Mouse (Mus musculus) liver, embryonic 14.5 days (tissue): ENCODE measurements around the gene Hoxa2. TPM values are rescaled to one million over a fixed set of nuclear protein-coding genes. Genes with fewer than 3 reads are reported as not detected.

ENCODE experiments used
- ATAC-seq: fragments of 200-750 bp; cut with Nextera tagmentation; 2 replicates; pipeline ENCODE4 v1.8.0; 2017; ENCODE audit warnings: moderate number of reproducible peaks, mild to moderate bottlenecking, moderate library complexity; ENCODE audit not compliant: insufficient read depth
- DNase-seq, 3 experiments: peaks; one replicate each; pipeline ENCODE4 v3.0.0-alpha.2; 2012 to 2013; ENCODE audit warnings: low read depth in 3 of 3, low spot score in 3 of 3
- H3K27ac ChIP-seq: fragments of 300-500 bp; sonication (generic); 2 replicates; pipeline ENCODE4 v1.5.1; 2014; ENCODE audit warnings: moderate library complexity, mild to moderate bottlenecking, control low read depth, inconsistent platforms
- H3K27me3 ChIP-seq: fragments of 300-500 bp; sonication (generic); 2 replicates; pipeline ENCODE4 v1.6.1; 2014; ENCODE audit warnings: mild to moderate bottlenecking, low read length, moderate library complexity; ENCODE audit not compliant: control insufficient read depth, insufficient read depth
- H3K36me3 ChIP-seq: fragments of 300-500 bp; sonication (generic); replicated peaks from 2 replicates; pipeline ENCODE4 v1.6.1; 2014; ENCODE audit warnings: low read depth; ENCODE audit not compliant: control insufficient read depth, insufficient read depth
- H3K4me1 ChIP-seq, 2 experiments: fragments of 200-500 bp in 1 of 2; fragments of 300-500 bp in 1 of 2; sonication (generic) in 1 of 2; replicated peaks; 2 replicates each; pipeline ENCODE4 v1.6.1; 2012 to 2014; ENCODE audit warnings: antibody characterized with exemption in 1 of 2, inconsistent platforms in 1 of 2, low read length in 1 of 2; ENCODE audit not compliant: control insufficient read depth in 2 of 2, insufficient read depth in 2 of 2
- H3K4me2 ChIP-seq: fragments of 300-500 bp; sonication (generic); 2 replicates; pipeline ENCODE4 v1.6.1; 2014; ENCODE audit warnings: low read depth, mild to moderate bottlenecking, control low read depth, moderate library complexity
- H3K4me3 ChIP-seq, 2 experiments: fragments of 200-500 bp in 1 of 2; fragments of 300-500 bp in 1 of 2; sonication (generic) in 1 of 2; 2 replicates each; pipeline ENCODE4 v1.5.1; 2012 to 2014; ENCODE audit warnings: low read depth in 2 of 2, low read length in 2 of 2, mild to moderate bottlenecking in 2 of 2, control low read depth in 1 of 2, inconsistent platforms in 1 of 2, moderate library complexity in 1 of 2; ENCODE audit not compliant: insufficient read depth in 1 of 2
- H3K9ac ChIP-seq: fragments of 300-500 bp; sonication (generic); replicated peaks from 2 replicates; pipeline ENCODE4 v1.6.1; 2014; ENCODE audit warnings: mild to moderate bottlenecking, control low read depth, moderate library complexity
- H3K9me3 ChIP-seq: fragments of 300-500 bp; sonication (generic); 2 replicates; pipeline ENCODE4 v1.6.1; 2016; ENCODE audit warnings: low read length, mixed read lengths; ENCODE audit not compliant: control insufficient read depth
- CTCF ChIP-seq: IDR thresholded peaks from 2 replicates; pipeline ENCODE4 v1.5.1; 2016; ENCODE audit warnings: antibody characterized with exemption, low read depth, control low read depth
- EP300 ChIP-seq: IDR thresholded peaks from 2 replicates; pipeline ENCODE4 v1.6.1; 2016; ENCODE audit warnings: antibody characterized with exemption, low read depth
- WGBS: fragments of 180-500 bp; shearing (Covaris S2); extraction: QIAGEN DNeasy Blood & Tissue Kit; methylation state at CpG from one replicate; pipeline ENCODE4 v1.1.7; 2014; ENCODE audit not compliant: insufficient replicate concordance; 5-methylcytosine and 5-hydroxymethylcytosine counted together
- polyA plus RNA-seq, 2 experiments: library from polyadenylated mRNA; depleted of rRNA in 1 of 2; stranded (reverse) in 1 of 2; unstranded in 1 of 2; fragments of >200 nt; fragmentation: Nextera tagmentation in 1 of 2; extraction: Ambion mirVana in 1 of 2; gene quantifications; 2 replicates each; pipeline versions ENCODE4 v1.2.1 to v1.2.3; 2012 to 2014

Gene Hoxa2
- polyA plus RNA-seq, 2 experiments: 0.14 to 0.26 TPM

GRCm38 (mm10) chr6:52167176-52167575 is 2.5 kb upstream of the Hoxa2 start:
- ATAC-seq (no peak), DNase-seq (no peak)
- no peak for TF ChIP-seq CTCF
- no peak for TF ChIP-seq EP300
- Histone ChIP-seq H3K4me3 (no peak overlapping the region), H3K4me1 (no peaks in the 10 kb centered on the region), H3K27me3 (peaks cover 98% of the 10 kb centered on the region), H3K36me3 (no peaks in the 10 kb centered on the region), H3K27ac (no peak overlapping the region), H3K9ac (no peak overlapping the region), H3K4me2 (no peak overlapping the region), H3K9me3 (no peaks in the 10 kb centered on the region)
- WGBS: 29% methylated on average over 1 of the region's 1 CpGs

DNA sequence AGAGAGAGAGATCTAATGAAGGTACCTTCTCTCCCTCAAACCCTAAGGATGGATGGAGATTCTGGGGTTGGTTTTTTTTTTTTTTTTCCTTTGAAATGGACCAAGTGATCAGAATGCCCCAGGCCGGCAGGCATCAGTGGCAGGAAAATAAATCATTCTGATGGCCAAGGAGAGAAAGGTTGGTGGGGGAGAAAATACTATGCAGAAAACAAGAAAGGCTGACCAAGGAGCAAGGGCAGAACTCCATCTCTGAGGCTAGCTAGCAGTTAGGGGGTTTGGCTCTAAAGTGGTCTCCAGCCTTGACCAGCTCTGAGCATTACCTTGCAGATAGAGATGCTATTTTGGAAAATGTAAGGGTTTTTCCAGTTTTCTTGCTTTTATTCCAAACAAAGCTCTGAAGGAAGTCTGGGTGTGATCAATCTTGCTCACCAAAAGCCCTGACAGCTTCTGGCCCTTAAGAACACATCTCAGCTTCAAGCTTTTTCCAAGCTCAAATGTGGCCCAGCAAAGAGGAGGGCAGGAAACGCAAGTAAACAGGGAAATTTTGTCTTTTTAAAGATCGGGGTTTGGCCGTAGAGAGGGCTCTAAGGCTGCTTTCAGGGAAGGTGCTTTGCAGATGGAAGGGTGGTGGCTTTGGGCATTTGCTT is 1.9 kb upstream of the Hoxa2 start:
- H3K4me3 ChIP-seq: no peak overlapping the region
- peaks cover 98% of the 10 kb centered on the region for H3K27me3 ChIP-seq
- H3K4me1 ChIP-seq: no peaks in the 10 kb centered on the region
- no peaks in the 10 kb centered on the region for H3K9me3 ChIP-seq
- H3K36me3 ChIP-seq: no peaks in the 10 kb centered on the region
- H3K27ac ChIP-seq: no peak overlapping the region
- 13% methylated on average over 4 of the region's 4 CpGs for WGBS
- TF ChIP-seq EP300 (no peak), CTCF (no peak)
- DNase-seq (no peak), ATAC-seq (no peak)
- H3K4me2 ChIP-seq: no peak overlapping the region
- H3K9ac ChIP-seq: no peak overlapping the region

DNA sequence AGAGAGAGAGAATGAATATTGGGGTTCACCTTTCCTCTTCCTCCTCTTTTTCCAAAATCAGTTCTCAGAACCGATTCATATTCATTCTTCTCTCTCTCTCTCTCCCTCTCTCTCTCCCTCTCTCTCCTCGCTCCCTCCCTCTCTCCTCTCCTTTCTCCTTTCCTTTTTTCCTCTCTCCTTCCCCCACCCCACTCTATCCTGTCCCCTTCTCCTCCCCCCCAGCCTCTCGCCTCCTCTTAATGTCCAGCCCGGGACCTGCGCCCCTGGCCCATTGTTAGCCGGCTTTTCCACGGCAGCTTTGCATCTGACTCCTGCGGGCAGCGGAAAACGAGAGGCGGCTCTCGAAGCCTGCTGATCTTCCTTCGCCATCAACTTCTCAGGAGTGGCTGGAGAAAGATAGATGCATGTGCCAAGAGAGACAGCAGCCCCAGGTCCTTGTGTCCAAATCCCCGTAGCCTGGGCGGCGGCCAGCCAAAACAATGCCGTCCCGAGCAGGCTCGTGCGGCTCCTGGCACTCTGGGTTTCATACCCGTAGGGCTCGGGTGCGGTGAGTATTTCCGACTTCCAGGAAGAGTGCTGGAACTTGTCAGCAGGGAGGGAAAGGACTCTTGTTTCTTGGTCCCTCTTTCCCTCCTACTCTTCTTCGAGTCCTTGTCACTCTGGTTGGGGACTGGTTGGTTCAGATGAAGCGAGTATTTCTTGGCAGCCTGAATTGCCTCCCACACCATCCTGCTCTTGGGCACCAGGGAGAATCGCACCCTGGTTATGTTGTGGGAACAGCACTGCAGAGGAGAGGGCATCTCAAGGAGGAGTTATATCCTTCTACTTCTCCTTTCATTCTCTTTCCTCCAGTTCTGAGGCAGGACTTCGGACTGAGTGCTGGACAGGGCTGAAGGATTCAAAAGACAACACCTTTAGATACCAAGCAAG is 1.1 kb upstream of the Hoxa2 start:
- H3K27ac ChIP-seq: no peak overlapping the region
- H3K4me3 ChIP-seq: no peak overlapping the region
- no peak for ATAC-seq
- TF ChIP-seq CTCF: no peak
- no peak for TF ChIP-seq EP300
- no peaks in the 10 kb centered on the region for H3K9me3 ChIP-seq
- H3K4me2 ChIP-seq: 0 out of 2 replicates have a peak overlapping the region, but pooled peaks have one; percentile 24
- no peak overlapping the region for H3K9ac ChIP-seq
- H3K27me3 ChIP-seq: peaks cover 97% of the 10 kb centered on the region
- H3K36me3 ChIP-seq: no peaks in the 10 kb centered on the region
- H3K4me1 ChIP-seq: no peaks in the 10 kb centered on the region
- WGBS: 4% methylated on average over 28 of the region's 28 CpGs
- no peak for DNase-seq

DNA sequence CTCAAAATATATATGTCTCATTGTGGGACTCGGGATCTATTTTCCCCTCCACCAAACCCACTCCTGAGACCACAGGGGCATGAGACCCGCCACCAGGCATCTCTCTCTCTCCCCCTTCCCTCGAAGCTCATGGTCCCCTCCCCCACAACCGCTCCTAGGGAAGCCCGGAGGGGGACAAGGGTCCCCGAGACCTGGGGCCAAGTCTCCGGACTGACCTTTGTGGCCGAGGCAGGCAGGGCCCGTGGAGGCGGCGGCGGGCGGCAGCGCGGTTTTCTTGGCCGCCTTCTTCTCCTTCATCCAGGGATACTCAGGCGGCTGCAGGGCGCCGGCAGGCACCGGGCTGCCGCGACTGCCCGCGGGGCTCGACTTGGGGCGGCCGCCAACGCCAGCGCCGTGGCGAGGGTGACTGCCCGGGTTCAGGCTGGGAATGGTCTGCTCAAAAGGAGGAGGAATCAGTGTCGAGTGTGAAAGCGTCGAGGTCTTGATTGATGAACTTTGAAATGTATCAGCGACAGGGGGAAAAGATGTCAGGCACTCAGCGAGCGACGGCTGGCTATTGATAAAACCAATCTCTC is 493 bp downstream of the Hoxa2 start:
- Histone ChIP-seq H3K4me3 (peak overlapping the region; percentile 0 to 21; a peak in 2 of 4 replicates), H3K27me3 (peaks cover 97% of the 10 kb centered on the region), H3K36me3 (no peaks in the 10 kb centered on the region), H3K27ac (no peak overlapping the region), H3K4me2 (peak overlapping the region; percentile 33), H3K9ac (no peak overlapping the region), H3K4me1 (no peaks in the 10 kb centered on the region; a peak in 1 of 4 replicates), H3K9me3 (no peaks in the 10 kb centered on the region)
- ATAC-seq: no peak
- DNase-seq: no peak
- under 1% methylated on average over 39 of the region's 39 CpGs for WGBS
- TF ChIP-seq EP300 (no peak), CTCF (no peak)
